Mouse (Mus musculus) adrenal gland, postnatal 0 days (tissue): Measurements from ENCODE around the gene Hcn4. TPM values are rescaled to one million over a fixed set of nuclear protein-coding genes. Genes with fewer than 3 reads are reported as not detected.

ENCODE experiments used
- polyA plus RNA-seq: library from polyadenylated mRNA; unstranded; fragments of >200 nt; fragmentation: Nextera tagmentation; extraction: Ambion mirVana; gene quantifications from 2 replicates; pipeline ENCODE4 v1.2.1, GENCODE M21; 2015

The Hcn4 gene
- polyA plus RNA-seq = 0.44 and 0.66 TPM in 2 replicates

DNA sequence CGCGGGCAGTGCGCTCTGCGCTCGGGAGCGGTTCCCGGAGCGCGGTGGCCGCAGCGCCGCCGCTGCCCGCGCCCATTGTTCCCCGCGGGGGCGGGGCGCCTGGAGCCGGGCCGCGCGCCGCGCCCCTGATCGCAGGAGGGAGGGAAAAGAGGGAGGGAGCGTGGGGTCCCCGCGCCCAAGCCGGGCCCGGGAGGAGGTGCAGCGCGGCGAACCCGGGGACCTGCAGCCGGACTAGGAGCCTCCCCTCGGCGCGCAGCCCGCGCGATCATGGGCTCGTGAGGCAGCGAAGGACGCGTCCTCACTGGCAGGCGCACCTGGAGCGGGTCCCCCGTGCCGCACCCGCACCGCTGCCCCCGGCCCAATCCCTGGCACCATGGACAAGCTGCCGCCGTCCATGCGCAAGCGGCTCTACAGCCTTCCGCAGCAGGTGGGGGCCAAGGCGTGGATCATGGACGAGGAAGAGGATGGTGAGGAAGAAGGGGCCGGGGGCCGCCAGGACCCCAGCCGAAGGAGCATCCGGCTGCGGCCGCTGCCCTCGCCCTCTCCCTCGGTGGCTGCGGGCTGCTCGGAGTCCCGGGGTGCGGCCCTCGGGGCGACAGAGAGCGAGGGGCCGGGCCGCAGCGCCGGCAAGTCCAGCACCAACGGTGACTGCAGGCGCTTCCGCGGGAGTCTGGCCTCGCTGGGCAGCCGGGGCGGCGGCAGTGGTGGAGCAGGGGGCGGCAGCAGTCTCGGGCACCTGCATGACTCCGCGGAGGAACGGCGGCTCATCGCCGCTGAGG, at the start of gene Hcn4:
Gene Hcn4, plus strand, starts transcription at position 274 of the 779 bp plus-strand sequence.

Other genes starting within 250 kb of the Hcn4 start
- 114 and 120 TPM in 2 replicates for gene Nptn, start 241.2 kb upstream of the Hcn4 start, polyA plus RNA-seq
- gene Rec114, start 79.4 kb upstream of the Hcn4 start, polyA plus RNA-seq = 4.9 and 5.7 TPM in 2 replicates
- 23.6 and 23.8 TPM in 2 replicates for gene Neo1, start 213.0 kb downstream of the Hcn4 start, polyA plus RNA-seq